Mouse (Mus musculus) Patski (cell line): ENCODE results near the gene Mri1. TPM values are rescaled to one million over a fixed set of nuclear protein-coding genes. Genes with fewer than 3 reads are reported as not detected.
"Not testable (repeated sequence)": the region's sequence is repeated elsewhere in the genome, so short reads cannot be mapped to it uniquely, and the experiment has no call there.

ENCODE experiments used
- ATAC-seq: fragments of 100-300 bp; one replicate; pipeline ENCODE4 v1.8.0; 2021
- CTCF ChIA-PET: fragments of 350-600 bp; sonication (Branson Sonifier 250); formaldehyde crosslinking; loops from one replicate; lab custom pipeline; 2022; ENCODE audit warnings: inconsistent platforms; lab: Charles Lee
- POLR2A ChIA-PET: fragments of 350-600 bp; sonication (Branson Sonifier 250); formaldehyde crosslinking; loops from one replicate; lab custom pipeline; 2022; ENCODE audit warnings: antibody characterized with exemption, inconsistent platforms; lab: Charles Lee
- DNase-seq: peaks from one replicate; pipeline ENCODE4 v3.0.0-alpha.2; 2011; ENCODE audit warnings: low read depth, low spot score
- H3K27me3 ChIP-seq: fragments of 371-371 bp; one replicate; pipeline ENCODE4 v1.5.1; 2021
- CTCF ChIP-seq: fragments of 100-300 bp; IDR thresholded peaks from one replicate; pipeline ENCODE4 v1.5.1; 2021
- in situ Hi-C: fragments of 300-500 bp; cut with MboI; formaldehyde crosslinking; loops from 3 replicates; pipeline ENCODE4 v1.11.1; 2018; ENCODE audit warnings: low pct_unique_long_range_greater_than_20kb, mixed read lengths
- polyA plus RNA-seq: library from polyadenylated mRNA; unstranded; gene quantifications from one replicate; pipeline ENCODE4 v1.2.3, GENCODE M21; 2021

Mri1 gene
- polyA plus RNA-seq, result 49.0 TPM

DNA sequence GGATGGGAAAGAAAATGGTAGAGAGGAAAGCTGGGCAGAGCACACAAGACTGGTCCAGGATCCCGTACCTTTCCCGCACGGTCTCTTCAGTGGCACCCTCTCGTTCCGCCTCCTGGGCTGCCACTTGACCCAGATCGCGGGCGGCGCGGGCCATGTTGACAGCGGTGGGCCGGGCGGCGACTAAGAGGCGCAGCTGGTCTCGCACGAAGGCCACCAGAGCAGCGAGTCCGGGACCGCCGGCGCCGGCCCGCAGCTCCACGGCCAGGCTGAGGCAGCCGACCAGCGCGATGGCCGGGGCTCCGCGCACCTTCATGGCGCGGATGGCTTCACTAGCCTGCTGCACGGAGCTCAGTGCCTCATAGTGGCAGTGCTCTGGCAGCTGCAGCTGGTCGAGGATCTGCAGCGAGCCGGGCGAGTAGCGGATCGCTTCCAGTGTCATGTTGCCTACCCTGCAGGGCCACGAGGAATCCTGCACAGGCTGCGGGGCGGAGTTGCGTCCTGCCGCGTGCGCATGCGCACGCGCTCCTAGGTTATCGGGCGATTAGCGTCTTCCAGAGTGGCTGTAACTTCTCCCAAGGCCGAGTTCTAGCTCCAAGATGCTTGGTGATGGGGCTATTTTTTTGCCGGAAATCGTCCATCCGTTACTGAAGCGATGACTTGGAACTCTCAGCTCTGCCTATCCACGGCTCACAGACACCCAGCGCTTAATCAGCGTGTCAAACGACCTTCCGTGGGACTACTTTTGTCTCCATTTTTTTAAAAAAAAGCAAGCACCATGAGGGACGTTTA lies at the start of gene Mri1:
Gene Mri1, minus strand, starts transcription at position 505 of the 789 bp plus-strand sequence.
- POLR2A ChIA-PET, result interaction anchor here (0.9 to 1.9 kb wide), 7 partner anchors 8 to 70 kb away, joined by 3 to 9 read pairs (median 4); partner anchors contain the start of gene Zswim4
- no peak for TF ChIP-seq CTCF

DNA sequence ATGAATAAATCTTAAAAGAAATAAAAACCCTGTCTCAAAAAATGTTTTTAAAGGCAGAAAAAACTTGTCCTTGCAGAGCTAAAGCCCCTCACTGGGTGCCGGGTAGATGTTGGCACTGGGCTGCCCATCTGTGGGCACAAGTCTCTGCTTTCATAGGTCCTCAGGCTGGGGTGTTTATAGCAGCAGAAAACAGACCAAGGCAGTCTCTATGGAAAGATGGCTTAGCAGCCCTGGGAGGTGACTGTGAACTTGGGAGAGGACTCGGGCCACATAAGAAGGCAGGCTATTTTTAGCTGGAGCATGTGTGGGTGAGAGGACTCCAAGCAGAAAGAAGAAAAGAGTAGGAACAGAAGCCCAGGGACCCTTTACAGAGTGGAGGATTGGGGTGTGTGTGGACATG lies 46.8 kb upstream of the Mri1 start:
- POLR2A ChIA-PET, result no interaction called here
- in situ Hi-C loops, result no loop called here
- DNase-seq (no peak), ATAC-seq (no peak)
- CTCF ChIA-PET, result no interaction called here
- TF ChIP-seq CTCF, result no peak
- H3K27me3 ChIP-seq, result peaks cover 17% of the 10 kb centered on the region

More for the DNA sequence above, at the start of gene Mri1:
- no peaks in the 10 kb centered on the region for H3K27me3 ChIP-seq
- in situ Hi-C loops, result no loop called here
- peak; percentile 68 for ATAC-seq
- CTCF ChIA-PET, result interaction anchor here (1.2 to 1.7 kb wide), 5 partner anchors 9 to 56 kb away, joined by 3 to 5 read pairs (median 4); no protein-coding TSS in a partner anchor
- no peak for DNase-seq

DNA sequence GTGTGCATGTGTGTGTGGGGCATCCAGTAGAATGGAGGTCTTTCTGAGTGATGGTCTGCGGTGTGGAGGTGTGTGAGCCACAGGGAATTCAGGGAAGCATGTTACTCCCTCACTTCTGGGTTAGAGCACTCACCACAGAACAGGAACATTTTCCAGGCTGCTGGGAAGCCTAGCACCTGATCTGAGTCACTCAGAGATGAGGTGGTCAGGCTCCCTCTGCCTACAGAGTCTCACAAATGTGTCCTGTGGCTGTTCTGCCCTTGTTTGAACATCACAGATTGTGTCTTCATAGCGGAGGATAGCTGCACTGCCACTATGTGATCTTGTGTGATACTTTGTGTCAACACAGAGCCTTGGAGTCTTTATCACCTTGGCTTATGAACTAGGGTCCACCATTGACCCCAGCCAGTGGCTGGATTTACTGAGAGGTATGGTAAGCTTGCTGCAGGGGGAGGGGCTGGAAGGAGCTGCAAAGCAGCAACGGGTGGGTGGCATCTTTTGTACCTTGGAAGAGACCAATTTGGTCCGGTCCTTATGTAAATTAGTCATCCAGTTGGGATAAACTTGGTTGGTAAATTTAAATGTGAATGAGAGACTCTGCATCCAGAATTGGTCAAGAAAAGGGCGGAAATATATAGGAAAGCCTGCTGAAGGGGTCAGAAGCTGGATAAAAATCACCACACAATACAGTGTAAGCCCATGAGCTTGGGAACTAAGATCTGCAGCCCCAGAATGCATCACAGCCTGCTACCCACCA lies 40.1 kb upstream of the Mri1 start:
- TF ChIP-seq CTCF, result no peak
- in situ Hi-C loops, result loop anchor here (10.0 kb wide), 1 partner anchor 208 kb away; no protein-coding TSS in a partner anchor
- H3K27me3 ChIP-seq, result peaks cover 16% of the 10 kb centered on the region
- ChIA-PET POLR2A (no interaction called here), CTCF (no interaction called here)
- ATAC-seq (no peak), DNase-seq (no peak)

DNA sequence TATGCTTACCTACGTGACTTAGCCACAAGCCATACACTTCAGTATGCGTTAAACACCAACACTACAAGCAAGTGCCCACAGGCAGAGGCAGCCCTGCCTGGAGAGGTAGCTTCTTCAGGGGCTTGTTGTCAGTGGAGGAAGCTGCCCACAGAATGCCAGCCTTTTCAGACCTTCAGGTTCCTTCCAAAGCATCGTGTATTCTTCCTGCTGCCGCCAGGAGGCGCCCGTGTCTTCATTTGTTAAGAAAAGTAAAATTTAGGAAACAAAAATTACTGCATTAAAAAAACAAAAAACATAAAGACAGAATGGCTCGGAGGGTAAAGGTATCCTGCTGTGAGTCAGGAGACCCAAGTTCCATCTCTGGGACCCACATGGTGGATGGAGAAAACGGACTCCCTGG lies 34.6 kb upstream of the Mri1 start:
- in situ Hi-C loops, result loop anchor here (5.0 to 10.0 kb wide), 2 partner anchors 71 to 213 kb away; no protein-coding TSS in a partner anchor
- CTCF ChIA-PET, result interaction anchor here (1.0 to 1.5 kb wide), 2 partner anchors 61 to 72 kb away, joined by 3 read pairs; no protein-coding TSS in a partner anchor
- peak; percentile 87 for TF ChIP-seq CTCF
- peaks cover 19% of the 10 kb centered on the region for H3K27me3 ChIP-seq
- DNase-seq (no peak), ATAC-seq (no peak)
- POLR2A ChIA-PET, result no interaction called here

DNA sequence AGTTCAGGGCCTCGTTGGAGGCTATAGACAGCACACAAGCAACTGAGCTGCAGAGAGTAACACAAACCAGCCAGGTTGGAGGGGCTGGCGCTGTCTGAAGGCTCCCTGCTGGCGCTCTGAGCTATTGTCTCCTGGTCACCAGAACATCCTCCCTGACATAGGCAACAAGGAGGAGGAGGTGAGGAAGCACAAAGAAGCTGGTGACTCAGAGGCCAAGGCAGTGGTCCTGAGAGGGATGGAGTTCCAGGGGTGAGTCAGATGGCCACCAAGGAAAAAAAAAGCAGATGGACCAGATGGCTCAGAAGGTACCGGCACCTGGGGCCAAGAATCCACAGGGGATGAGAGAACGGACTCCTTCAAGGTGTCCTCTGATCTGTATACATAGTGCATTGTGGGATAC lies 34.0 kb upstream of the Mri1 start:
- ChIA-PET CTCF (interaction anchor here (1.0 to 1.5 kb wide), 2 partner anchors 62 to 71 kb away, joined by 3 read pairs; no protein-coding TSS in a partner anchor), POLR2A (no interaction called here)
- in situ Hi-C loops, result loop anchor here (5.0 to 10.0 kb wide), 2 partner anchors 71 to 214 kb away; no protein-coding TSS in a partner anchor
- no peak for TF ChIP-seq CTCF
- no peak for ATAC-seq
- peaks cover 19% of the 10 kb centered on the region for H3K27me3 ChIP-seq
- no peak for DNase-seq

DNA sequence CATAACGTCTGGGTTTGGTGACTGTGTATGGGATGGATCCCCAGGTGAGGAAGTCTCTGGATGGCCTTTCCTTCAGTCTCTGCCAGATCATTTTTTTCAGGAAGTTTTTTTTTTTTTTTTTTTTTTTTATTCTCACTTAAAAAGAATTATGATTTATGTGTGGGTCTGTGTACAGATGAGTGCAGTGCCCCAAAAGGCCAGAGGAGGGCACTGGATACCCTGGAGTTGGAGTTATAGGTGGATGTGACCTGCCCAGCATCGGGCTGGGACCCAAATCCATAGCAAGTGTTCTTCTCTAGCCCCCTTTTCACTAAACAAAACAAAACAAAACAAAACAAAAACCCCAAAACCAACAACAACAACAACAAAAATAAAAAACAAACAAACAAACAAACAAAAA lies 31.8 kb upstream of the Mri1 start:
- POLR2A ChIA-PET, result no interaction called here
- in situ Hi-C loops, result no loop called here
- peaks cover 8% of the 10 kb centered on the region for H3K27me3 ChIP-seq
- CTCF ChIA-PET, result no interaction called here
- ATAC-seq, result no peak
- peak; percentile 67 for TF ChIP-seq CTCF
- DNase-seq, result no peak

DNA sequence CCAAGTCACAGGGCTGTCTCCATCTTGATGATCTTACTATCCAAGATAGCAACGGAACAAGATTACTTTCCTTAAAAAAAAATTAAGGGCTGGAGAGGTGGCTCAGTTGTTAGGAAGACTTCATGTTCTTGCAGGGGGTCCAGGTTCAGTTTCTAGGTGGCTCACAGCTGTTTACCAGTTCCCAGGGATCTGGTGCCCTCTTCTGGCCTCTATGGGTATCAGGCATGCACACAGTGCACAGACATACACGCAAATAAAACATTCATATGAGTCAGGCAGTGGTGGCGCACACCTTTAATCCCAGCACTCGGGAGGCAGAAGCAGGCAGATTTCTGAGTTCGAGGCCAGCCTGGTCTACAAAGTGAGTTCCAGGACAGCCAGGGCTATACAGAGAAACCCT lies 28.5 kb upstream of the Mri1 start:
- POLR2A ChIA-PET, ATAC-seq, DNase-seq, in situ Hi-C loops, H3K27me3 ChIP-seq: not testable (repeated sequence)
- CTCF ChIA-PET, result interaction anchor here (1.0 to 2.7 kb wide), 3 partner anchors 8 to 99 kb away, joined by 3 to 15 read pairs (median 3); no protein-coding TSS in a partner anchor
- peak; percentile 87 for TF ChIP-seq CTCF

DNA sequence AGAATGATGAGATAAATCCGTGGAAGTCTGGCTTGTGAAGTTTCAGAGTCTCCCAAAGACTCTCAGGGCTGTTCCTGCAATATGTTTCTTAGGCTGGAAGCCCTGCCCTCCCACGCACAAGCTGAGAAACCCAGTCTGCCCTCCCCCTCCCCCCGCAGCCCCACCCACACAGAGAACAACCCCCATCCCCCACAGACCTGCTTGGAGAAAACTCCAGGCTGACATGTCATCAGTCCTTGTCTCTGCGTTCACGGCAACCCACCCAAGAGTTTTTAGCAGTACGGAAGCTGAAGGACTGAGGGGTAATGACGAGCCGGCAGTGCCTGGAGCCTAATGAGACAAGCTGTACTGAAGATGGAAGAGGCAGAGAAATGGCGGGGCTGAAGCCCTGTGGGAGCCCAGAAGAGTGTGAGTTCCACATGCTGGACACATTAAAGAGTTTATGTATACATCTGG lies 27.5 kb upstream of the Mri1 start:
- CTCF ChIA-PET, result interaction anchor here (0.6 to 2.7 kb wide), 6 partner anchors 9 to 98 kb away, joined by 3 to 15 read pairs (median 3); partner anchors contain the start of gene Ccdc130
- ATAC-seq (no peak), DNase-seq (no peak)
- no peak for TF ChIP-seq CTCF
- POLR2A ChIA-PET, result interaction anchor here (0.6 kb wide), 2 partner anchors 100 to 424 kb away, joined by 3 to 4 read pairs; no protein-coding TSS in a partner anchor
- in situ Hi-C loops, result no loop called here
- H3K27me3 ChIP-seq, result peaks cover 8% of the 10 kb centered on the region

DNA sequence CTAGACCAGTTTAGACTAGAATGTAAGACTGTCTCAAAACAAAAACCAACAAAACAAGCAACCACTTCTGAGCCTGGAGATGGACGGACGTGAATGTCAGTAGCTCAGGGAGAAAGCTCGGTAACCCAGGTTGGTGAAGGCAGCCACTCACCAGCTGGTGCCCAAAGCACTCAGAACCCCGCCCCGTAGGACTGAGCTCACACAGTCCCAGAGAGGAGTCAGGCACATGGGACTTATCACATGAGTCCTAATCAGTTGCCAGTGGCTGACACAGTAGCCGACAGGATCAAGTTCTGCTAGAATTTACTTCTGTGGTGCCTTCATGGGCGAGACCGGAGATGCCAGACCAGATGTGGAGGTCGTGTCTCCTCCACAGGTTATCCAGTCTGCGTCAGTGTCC lies 23.7 kb upstream of the Mri1 start:
- peaks cover 8% of the 10 kb centered on the region for H3K27me3 ChIP-seq
- in situ Hi-C loops, result no loop called here
- no peak for TF ChIP-seq CTCF
- DNase-seq, result no peak
- no peak for ATAC-seq
- POLR2A ChIA-PET, result no interaction called here
- CTCF ChIA-PET, result no interaction called here

DNA sequence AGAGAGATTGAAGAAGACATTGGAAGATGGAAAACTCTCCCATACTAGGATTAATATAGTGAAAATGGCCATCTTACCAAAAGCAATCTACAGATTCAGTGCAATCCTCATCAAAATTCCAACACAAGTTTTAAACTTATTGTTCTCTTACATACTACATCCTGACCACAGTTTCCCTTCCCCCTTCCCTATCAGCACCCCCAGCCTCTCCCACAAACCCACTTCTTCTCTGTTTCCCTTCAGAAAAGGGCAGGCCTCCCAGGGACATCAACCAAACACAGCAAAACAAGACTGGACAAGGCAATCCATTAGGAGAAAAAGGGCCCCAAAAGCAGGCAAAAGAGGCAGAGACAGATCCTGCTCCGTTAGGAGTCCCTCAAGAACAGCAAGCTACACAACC lies 19.3 kb upstream of the Mri1 start:
- ChIA-PET POLR2A (no interaction called here), CTCF (no interaction called here)
- H3K27me3 ChIP-seq, result peaks cover 4% of the 10 kb centered on the region
- DNase-seq (no peak), ATAC-seq (no peak)
- in situ Hi-C loops, result loop anchor here (5.0 kb wide), 1 partner anchor 89 kb away; the partner anchor contains the start of gene Nanos3
- TF ChIP-seq CTCF, result no peak
